Mouse (Mus musculus) embryo, embryonic 11.5 days (tissue): ENCODE results near the gene Large1.
"Not testable (repeated sequence)": the region's sequence is repeated elsewhere in the genome, so short reads cannot be mapped to it uniquely, and the experiment has no call there.

Experiments used
- DNase-seq: peaks from one replicate; pipeline ENCODE4 v3.0.0-alpha.2; 2012; ENCODE audit warnings: low read depth, low spot score

The Large1 gene

DNA sequence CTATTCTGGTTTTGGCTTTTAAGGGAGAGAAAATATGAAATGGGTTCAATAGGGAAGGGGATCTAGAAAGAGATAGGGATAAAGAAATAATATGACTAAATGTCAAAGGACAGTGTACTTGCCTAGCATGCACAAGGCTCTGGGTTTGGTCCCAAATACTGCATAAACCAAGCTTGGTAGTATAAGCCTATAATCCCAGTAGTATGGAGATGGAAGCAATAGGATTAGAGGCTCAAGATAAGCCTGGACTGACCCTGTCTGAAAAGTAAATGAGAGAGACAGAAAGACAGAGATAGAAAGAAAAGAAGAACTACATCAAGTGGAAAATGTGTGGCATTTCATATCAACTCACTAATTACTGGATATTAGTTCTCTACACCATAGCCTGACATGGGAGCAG, 180.7 kb downstream of the Large1 start:
- DNase-seq = no peak

DNA sequence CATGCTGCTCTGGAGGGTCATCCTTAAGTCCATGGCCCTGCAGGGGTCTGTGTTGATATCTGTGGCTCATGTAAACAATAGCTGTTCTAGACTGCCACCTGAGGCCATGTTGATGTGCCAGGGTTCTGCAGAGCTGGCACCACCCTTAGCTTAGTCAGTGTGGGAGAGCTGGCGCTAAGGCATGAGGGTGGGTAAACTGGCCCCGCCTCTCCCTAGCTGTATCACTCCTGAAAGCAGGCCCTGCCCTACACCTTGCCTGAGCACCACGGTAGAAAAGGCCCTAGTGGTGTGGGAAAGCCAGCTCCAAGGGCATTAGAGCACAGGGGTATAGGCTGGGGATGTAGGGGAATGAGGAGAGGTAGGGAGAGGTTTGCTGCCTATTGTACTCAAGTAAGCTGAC, 191.3 kb downstream of the Large1 start:
- no peak for DNase-seq

DNA sequence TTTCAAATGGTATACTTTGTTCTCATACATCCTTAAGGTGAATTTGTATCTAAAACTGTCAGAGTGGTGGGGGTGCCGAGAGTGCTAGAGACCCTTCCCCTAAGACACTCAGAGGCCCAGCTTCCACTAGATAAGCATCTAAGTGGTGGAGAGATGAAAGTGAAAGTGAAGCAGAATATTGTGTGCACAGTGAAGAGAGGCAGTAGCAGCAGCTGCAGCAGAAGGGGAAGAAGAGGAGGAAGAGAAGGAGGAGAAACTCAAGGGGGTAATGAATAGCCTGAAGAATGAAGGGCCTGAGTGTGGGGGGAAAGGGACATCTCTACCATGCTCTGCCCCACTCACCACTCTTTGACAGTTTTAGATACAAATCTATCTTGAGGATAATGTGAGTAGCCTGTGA, 191.8 kb downstream of the Large1 start:
- no peak for DNase-seq

DNA sequence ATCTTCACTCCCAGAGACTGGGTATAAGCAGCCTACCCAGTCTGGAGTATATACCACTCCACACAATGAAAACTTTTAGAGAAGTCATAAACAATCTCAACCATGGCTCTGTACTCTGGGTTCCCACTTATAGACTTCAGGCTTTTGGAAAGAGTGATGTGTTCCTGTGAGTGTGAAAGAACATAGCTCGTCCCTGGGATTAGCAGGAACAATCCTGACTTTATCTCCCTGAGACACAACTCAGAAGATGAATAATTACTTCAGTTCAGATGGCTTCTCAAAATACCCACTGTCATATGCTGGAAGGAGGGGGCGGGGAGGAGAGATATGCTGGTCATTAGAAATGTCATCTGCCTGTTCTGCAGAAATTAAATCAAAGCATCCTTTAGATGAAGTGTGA, 192.4 kb downstream of the Large1 start:
- no peak for DNase-seq

DNA sequence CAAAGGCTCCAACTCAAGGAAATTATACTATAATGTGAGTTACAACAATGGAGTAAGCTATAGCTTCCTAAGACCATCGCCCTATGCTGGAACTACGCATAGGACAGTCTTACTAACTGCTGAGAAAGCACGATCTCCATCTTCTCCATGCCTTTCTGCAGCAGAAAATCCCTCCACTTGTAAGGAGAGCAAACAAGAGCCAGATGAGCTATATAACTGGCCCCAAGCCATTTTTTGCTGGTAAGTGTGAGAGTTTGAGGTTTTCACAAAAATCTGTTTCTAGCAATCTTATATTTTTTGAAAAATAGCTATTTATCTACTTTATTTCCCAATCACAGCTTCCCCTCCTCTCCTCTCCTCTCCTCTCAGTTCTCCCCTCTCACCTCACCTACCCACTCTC, 206.1 kb downstream of the Large1 start:
- DNase-seq = no peak

DNA sequence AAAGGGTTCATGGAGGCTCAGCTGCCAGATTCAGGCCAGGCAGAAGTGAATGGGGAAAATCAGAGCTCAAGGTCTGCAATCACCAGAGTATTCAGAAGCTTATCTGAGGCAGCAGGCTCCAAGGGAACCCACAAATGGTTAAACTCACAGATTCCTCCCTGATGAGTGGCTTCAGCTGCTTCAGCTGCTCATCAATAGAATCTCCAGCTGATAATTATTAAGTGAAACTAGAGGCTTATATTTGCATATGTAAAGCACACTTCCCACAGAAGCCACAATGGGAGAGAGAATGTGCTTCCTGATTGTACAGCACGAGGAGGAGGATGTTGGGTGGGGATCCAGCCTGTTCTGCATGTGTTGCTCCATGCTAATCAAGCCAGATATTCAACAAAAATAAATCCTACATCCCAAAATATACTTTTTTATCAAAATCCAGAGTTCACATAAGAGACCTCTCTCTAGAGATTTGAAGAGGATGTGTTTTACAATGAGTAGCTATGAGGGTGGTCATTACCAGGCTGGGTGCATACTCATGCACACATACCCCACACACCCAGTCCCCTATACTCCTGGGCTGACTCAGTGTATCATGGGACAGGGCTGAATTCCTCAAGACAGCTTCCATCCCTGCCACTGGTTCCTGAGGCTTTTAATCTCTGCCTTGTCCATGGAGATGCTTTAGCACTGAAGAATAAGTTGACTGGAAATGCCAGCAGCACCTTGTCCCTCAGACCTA, 210.5 kb downstream of the Large1 start:
- no peak for DNase-seq

DNA sequence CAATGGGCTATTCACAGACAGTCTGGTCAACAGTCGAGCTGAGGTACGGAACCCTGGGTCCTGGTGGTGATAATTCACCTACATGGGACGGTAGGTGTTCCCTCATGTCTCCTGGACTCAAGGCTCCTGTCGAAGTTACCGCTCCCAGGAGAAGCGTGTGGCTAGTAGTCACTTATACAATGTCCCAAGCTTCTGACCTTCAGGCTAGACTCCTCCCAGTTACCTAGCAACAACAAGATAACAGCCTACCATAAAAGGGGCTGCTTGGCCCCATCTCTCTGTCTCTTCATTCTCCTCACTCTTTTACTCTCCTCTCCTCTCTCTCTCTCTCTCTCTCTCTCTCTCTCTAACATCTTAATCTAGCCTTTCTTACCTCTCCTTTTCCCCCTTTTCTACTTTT, 217.9 kb downstream of the Large1 start:
- DNase-seq = no peak

DNA sequence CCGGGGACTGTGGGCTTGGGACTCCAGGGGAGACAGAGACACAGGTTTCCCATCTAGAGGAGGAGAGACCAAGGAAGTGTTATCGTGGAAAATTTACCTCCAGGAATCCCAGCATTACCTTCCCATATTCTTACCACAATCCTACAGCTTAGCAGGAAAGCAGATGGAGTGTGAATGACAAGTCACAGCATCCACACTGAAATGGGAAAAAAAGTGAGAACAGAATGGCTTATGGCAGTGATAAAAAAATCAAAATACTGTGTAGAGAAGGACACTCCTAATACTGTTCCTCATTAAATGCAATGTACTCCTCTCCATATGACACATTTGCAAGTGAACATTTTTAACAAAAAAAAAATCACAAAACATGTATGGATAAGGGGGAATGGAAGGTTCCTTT, 221.3 kb downstream of the Large1 start:
- DNase-seq = no peak

DNA sequence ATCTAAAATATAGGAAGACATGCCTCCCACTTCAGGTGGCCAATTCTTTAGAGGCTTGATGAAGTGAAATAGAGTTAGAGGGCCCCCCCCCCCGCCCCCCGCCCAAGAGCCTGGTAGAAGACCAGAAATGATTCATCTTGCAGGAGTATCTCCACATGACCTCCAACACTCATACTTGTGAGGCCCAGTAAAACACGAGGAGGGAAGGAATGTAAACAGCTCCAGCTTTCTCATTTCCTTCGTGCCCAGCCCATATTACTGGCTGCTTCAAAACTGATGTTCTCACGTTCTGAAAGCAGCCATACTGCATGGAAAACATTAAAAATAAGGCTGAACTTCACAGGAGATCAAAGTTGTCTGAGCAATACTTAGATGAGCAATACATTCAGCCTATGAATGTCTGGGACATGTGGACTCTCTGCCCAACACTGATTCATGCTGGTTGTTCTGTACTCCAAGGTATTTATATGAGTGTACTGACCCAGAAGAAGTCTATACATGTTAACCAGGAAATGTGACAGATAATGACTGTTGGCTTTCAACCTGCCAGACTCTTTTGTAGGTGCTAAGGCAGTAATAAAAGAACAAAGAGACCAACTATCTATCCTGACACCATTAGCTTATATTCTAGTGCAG, 229.4 kb downstream of the Large1 start:
- DNase-seq = no peak

DNA sequence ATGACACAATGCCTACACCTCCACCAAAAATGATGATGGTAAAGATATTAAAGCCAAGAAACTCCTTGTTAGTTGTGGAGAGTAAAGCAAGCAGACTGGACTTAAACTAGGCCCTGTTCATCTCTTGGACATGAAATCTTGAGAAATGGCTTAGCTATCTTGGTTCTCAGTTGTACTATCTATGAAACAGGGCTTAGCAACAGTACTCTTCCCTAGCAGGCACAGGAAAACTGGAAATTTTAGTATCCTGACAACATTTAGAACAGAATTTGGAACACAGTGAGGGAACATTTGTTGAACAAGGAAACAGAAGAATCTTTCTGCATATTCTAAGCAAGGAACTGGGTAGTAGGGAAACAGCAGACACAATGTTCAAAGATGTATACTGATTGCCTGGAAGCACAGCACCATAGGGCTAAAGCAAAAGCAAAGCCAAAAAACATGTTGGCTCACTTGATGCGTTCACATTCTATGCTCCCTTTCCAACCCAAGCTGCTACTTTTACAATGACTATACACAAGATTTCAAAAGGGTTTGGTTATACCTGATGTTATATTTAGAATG, 240.9 kb downstream of the Large1 start:
- DNase-seq = no peak

DNA sequence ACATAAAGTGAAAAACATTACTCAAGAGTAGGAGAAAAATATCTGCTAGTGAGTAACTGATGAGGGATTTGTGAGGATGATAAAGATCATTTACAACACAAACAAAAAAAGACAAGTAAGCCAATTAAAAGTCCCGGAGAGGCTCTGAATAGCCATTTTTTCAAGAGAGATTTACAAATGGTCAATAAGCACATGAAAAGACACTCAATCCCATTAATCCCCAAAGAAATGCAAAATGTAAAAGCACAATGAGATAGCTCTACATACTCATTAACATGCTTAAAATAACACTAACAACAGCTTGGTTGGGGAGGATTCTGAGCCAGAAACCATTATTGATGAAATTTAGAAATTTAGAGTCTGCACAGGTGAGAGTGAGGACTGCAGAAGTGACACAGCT, 249.3 kb downstream of the Large1 start:
- DNase-seq = no peak

DNA sequence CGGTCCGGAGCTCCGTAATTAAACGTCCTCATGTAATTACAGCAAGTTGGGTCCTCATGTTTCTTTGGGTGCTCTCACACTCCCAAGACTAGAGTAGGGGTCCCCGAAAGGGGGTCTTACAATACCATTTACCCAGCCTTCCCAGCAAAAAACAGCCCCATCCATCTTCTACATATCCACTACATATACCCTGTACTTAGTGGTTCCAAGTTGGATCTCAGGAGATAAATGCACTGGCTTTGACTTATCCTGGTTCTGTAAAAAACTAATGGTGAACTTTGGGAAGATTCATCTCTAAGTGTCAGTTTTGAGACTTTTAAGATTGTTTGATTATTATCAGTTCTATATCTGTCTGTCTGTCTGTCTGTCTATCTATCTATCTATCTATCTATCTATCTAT, 252.3 kb downstream of the Large1 start:
- no peak for DNase-seq

DNA sequence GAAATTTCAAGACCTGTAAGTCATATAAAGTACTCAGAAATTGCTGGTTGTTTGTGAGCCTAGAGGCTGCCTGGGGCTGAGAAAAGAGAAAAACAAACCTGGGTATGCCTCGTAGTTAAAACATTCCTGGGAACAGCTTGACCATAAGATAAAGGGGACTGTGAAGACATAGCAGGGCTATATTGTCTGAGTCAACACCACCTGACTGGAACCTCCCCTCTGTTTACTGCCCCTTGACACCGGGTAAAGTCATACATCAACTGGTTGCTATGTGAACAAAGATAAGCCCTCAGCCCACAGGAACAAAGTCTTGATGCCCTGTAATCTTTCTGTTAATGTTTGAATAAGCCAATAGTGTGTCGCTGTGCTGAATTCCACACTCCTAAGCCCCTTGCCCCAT, 252.7 kb downstream of the Large1 start:
- not testable (repeated sequence) for DNase-seq

DNA sequence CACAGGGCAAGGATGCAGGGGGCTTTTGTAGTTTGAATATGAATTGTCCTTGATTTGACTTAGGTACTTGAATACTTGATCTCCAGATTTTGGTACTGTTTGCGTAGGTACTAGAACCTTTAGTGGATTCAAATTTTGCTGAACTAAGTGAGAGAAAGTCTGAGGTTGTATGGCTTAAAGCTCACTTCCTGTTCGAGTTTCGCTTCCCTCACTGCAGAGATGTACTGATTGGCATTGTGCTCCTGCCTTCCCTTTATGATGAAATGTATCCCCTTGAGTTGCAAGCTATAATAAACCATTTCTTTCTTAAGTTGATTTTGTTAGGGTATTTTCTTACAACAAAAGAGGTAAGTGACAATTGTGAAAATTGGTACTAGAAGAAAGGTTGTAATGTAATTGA, 253.8 kb downstream of the Large1 start:
- DNase-seq = no peak

DNA sequence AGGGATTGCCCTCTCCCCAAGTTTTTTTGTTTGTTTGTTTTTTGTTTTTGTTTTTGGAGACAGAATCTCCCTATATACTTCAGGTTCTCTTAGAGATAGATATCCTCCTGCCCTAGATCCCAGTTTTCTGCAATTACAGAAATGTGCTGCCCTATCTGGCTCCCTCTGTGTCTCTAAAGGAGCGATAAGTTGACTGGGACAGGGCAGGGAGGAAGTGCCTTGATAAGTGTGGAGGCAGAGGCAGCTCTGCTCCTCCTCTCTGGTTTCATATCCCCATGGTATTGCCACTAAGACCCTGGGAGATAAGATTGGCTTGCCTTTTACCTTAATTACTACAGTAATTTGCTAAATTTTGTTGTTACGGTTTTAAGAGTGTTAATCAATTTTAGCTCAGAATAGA, 256.4 kb downstream of the Large1 start:
- DNase-seq = no peak

DNA sequence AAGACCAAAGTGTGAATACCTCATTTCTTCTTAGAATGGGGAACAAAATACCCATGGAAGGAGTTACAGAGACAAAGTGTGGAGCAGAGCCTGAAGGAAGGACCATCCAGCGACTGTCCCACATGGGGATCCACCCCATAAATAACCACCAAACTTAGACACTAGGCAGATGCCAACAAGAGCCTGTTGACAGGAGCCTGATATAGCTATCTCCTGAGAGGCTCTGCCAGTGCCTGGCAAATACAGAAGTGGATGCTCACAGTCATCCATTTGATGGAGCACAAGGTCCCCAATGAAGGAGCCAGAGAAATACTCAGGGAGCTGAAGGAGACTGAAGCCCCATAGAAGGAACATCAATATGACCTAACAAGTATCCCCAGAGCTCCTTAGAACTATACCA, 275.6 kb downstream of the Large1 start:
- DNase-seq = not testable (repeated sequence)

DNA sequence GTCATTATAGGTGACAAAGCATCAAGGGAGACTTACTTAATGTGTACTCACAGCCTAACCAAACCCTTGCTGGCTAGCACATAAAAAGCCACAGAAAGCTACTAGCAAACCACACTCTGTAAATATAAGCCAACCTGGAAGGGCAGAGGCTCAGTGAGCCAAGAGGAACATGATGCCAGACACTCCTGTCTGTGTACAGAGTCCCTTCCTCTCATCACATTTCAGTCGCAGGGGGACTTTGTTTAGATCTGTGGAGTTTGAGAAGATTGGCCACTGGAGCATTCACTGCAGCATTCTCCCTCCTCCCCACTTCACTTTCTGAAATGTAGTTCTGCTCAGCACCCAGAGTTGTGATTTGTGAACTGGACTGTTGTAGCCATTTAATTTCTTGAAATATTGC, 291.9 kb downstream of the Large1 start:
- DNase-seq = no peak

DNA sequence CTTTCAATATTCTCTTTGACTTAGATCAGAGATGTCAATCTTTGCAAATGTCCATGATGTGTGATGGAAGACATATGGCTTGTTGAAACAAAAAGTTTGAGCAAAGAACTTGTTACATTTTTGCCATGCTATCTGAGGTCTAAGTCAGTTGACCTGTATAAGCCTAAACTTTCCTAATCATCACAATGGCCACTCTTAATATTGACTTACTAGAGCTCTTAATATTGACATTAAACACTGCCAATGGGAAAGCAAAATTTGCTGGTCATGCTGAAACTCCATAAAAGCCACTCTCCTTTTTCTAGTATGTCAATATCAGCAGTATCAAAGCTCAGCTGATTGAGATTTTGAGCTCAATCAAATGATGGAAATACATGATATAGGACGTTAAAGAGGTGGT, 298.6 kb downstream of the Large1 start:
- no peak for DNase-seq

DNA sequence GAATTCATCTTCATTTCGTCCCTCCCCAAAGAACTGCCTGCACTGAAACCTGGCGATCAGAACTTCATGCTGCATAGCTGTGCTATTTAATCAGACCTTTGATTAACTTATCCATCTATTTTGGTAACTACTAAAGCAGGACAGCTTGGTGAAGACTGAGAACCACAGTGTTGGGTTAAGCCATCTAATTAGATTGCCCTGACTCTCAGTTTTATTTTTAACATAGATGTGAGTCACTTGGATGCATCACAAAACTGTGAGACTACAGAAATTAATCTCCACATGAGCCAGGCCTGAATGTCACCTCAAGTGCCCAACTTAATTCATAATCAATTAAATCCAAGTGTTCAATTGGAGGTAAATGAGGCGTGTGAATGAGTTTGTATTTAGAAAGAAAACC, 299.5 kb downstream of the Large1 start:
- no peak for DNase-seq

DNA sequence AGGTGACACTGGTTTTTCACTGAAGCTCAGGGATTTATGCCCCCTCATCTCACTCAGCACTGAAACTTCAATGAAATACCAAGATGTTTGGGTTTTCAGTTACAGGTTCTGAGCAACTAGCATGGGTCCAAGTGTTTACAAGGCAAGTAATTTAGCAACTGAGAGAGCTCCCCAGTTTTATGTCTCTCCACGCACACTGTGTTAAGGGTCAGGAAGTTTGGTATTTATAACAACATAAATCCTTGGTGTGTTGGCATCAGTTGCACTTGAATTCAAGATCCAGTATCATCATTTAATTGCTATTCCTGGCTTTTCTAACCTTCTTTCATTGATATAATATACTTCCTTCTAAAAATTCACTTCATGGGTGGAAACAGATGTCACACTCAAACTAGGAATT, 300.9 kb downstream of the Large1 start:
- no peak for DNase-seq

DNA sequence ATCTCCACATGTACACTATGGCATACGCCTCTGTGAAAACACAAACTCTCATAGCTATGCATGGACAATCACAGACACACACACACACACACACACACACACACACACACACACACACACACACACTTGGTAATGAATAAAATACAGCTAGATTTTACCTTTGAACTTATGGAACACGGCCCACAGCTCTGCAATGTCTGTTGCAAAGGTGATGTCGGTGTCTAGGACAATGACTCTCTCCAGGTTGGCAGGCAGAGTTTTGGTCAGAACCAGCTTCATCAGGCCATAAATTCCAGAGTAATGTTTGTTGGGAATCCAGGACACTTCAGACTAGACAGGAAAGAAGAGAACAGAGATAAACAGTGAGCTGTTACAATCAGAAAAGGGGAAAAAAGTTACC, 305.2 kb downstream of the Large1 start:
- DNase-seq = no peak

DNA sequence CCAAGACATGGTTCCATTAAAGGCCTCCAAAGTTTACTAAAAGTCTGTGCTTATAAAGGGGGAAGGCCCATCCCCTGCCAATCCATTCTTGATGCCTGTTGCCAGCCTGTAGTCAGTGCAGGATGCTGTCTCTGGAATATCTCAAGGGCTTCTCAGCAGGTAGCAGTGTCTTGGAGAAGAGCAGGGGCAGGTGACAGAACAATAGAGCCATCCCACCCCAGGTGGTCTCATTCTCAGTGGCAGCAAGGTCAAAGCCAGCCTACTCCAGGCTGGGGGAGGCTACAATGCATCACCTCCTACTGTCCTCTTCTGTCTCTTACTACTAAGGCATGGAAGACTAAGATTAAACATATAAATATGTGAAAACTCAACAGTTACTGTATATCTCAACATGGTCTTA, 323.6 kb downstream of the Large1 start:
- no peak for DNase-seq

DNA sequence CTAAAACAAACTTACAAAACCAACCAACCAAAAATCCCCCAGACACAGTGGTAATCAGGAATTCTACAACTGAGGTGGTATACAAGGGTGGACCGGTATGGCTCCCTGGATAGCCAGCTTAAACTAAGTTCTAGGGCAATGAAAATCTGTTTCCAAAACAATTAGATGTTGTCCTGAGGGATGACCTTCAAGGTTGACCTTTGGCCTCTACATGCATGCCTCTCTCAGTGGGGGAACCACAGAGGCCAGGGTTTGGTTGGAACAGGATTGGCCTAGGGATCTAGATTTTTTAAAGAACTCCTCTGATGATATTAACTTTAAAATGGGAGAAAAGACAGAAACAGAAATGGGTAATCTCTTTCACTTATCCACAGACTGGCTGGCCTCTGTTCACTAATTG, 335.1 kb downstream of the Large1 start:
- DNase-seq = no peak
